Mouse (Mus musculus) lung, postnatal 0 days (tissue): Measurements from ENCODE around the gene Ptprb. TPM values are rescaled to one million over a fixed set of nuclear protein-coding genes. Genes with fewer than 3 reads are reported as not detected.

Experiments used
- ATAC-seq: fragments of 200-750 bp; cut with Nextera tagmentation; 2 replicates; pipeline ENCODE4 v1.8.0; 2017; ENCODE audit warnings: moderate library complexity
- DNase-seq: peaks from one replicate; pipeline ENCODE4 v3.0.0-alpha.2; 2016; ENCODE audit warnings: low spot score
- H3K27ac ChIP-seq: fragments of 300-500 bp; sonication (generic); 2 replicates; pipeline ENCODE4 v1.5.1; 2014; ENCODE audit warnings: antibody characterized with exemption, mild to moderate bottlenecking, low read length, mixed read lengths
- H3K27me3 ChIP-seq: fragments of 300-500 bp; sonication (generic); replicated peaks from 2 replicates; pipeline ENCODE4 v1.6.1; 2014; ENCODE audit warnings: low read length, mixed read lengths; ENCODE audit not compliant: insufficient read depth
- H3K36me3 ChIP-seq: fragments of 300-500 bp; sonication (generic); 2 replicates; pipeline ENCODE4 v1.6.1; 2014; ENCODE audit warnings: low read length, mixed read lengths; ENCODE audit not compliant: insufficient read depth
- H3K4me1 ChIP-seq: fragments of 300-500 bp; sonication (generic); 2 replicates; pipeline ENCODE4 v1.6.1; 2014; ENCODE audit warnings: antibody characterized with exemption, low read depth, low read length, mixed read lengths; ENCODE audit not compliant: insufficient read depth
- H3K4me2 ChIP-seq: fragments of 300-500 bp; sonication (generic); replicated peaks from 2 replicates; pipeline ENCODE4 v1.6.1; 2014; ENCODE audit warnings: low read depth, mild to moderate bottlenecking, low read length, moderate library complexity, mixed read lengths
- H3K4me3 ChIP-seq: fragments of 300-500 bp; sonication (generic); 2 replicates; pipeline ENCODE4 v1.5.1; 2014; ENCODE audit warnings: low read depth, low read length
- H3K9ac ChIP-seq: fragments of 300-500 bp; sonication (generic); replicated peaks from 2 replicates; pipeline ENCODE4 v1.6.1; 2014; ENCODE audit warnings: low read depth, mild to moderate bottlenecking
- H3K9me3 ChIP-seq: fragments of 300-500 bp; sonication (generic); 2 replicates; pipeline ENCODE4 v1.6.1; 2016; ENCODE audit warnings: low read length, mixed read lengths
- CTCF ChIP-seq: IDR thresholded peaks from 2 replicates; pipeline ENCODE4 v1.5.1; 2016; ENCODE audit warnings: antibody characterized with exemption, mild to moderate bottlenecking
- EP300 ChIP-seq: IDR thresholded peaks from 2 replicates; pipeline ENCODE4 v1.6.1; 2016; ENCODE audit warnings: antibody characterized with exemption, mild to moderate bottlenecking, control low read depth
- WGBS: fragments of 180-500 bp; shearing (Covaris S2); extraction: QIAGEN DNeasy Blood & Tissue Kit; methylation state at CpG from one replicate; pipeline ENCODE4 v1.1.7; 2014; 5-methylcytosine and 5-hydroxymethylcytosine counted together
- polyA plus RNA-seq: library from polyadenylated mRNA; unstranded; fragments of >200 nt; fragmentation: Nextera tagmentation; extraction: Ambion mirVana; gene quantifications from 2 replicates; pipeline ENCODE4 v1.2.1, GENCODE M21; 2015

Gene Ptprb
- polyA plus RNA-seq, 1 experiment from 2014 or later: 25.0 TPM

DNA sequence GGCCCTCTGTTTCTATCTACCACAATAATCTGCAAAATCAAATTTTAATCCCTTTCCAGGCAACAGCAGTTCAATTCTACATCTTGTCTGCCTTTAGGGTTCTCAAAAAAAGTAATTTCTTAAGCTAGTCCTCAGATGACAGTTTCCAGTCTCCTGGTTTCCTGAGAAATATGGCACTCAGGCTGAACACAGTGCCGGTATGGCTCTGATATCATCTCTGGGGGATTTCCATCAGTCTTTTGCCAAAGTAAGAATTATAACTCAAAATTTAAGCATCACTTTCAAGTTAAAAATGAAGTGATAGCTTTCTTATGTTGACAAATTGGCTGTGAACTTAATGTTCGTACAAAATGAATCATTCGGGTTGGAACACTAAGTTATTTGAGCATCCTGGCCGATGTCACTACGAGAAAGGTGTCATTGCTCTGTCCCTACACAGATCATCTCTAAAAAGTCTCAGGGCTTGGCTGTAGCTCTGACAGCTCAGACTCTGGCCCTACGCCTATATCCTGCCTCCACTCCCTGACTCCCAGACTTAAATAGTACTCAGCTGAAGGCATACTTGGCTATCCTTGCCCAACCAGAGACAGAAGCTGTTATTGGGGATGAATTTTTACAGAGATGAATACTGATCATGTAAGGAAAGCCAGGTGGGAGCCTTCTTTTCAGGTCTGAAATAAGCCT, 127.6 kb downstream of the Ptprb start:
- 63% methylated on average over 6 of the region's 6 CpGs for WGBS
- no peak overlapping the region for H3K9ac ChIP-seq
- H3K27ac ChIP-seq: no peak overlapping the region
- H3K4me1 ChIP-seq: no peaks in the 10 kb centered on the region
- no peaks in the 10 kb centered on the region for H3K27me3 ChIP-seq
- no peaks in the 10 kb centered on the region for H3K36me3 ChIP-seq
- H3K9me3 ChIP-seq: no peaks in the 10 kb centered on the region
- H3K4me3 ChIP-seq: no peak overlapping the region
- ATAC-seq (0 out of 2 replicates have a peak, but pooled peaks have one; percentile 26), DNase-seq (no peak)
- no peak for TF ChIP-seq EP300
- no peak for TF ChIP-seq CTCF
- no peak overlapping the region for H3K4me2 ChIP-seq

DNA sequence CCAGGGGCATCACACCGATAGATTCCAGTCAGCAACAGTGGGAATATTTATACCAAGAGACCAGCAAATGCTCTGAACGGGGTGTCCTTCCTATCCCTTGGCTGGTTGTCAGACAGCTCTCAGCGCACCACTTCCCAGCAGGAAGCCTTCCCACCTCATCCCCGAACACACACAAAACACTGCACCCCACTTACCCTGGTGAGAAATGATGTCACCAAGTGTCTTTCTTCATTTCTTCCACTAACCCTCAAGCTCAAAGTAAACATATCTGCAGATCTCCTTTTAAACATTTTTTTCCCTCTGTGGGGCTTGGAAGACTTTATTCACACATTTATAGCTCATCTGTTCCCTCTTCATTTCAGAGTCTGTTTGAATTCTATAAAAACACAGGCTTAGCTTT, 128.4 kb downstream of the Ptprb start:
- DNase-seq: no peak

DNA sequence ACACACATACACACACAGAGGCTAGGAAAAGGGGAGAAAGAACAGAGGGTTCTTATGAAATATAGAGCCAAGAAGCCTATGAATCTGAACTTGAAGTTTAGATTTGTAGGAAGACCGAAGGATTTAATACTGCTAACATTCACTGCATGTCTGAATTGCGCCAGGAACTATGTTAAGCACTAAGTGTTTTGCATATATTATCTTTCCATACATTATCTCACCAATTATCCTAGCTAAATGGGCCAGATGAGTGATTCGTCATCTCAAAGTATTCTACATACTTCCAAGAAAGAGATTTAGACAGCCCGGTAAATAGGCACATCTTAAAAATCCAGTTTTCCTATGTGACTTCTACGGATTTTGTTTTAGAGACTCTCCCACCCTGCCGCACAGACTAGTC, 129.7 kb downstream of the Ptprb start:
- Histone ChIP-seq H3K9ac (no peak overlapping the region), H3K27ac (no peak overlapping the region), H3K36me3 (no peaks in the 10 kb centered on the region), H3K9me3 (no peaks in the 10 kb centered on the region), H3K4me1 (no peaks in the 10 kb centered on the region), H3K4me2 (no peak overlapping the region), H3K4me3 (no peak overlapping the region), H3K27me3 (no peaks in the 10 kb centered on the region)
- no peak for TF ChIP-seq CTCF
- no peak for TF ChIP-seq EP300
- WGBS: 94% methylated on average over 6 of the region's 6 CpGs
- ATAC-seq (no peak), DNase-seq (no peak)

More for the DNA sequence above, 128.4 kb downstream of the Ptprb start:
- WGBS: 33% methylated on average over 4 of the region's 4 CpGs
- TF ChIP-seq CTCF: no peak
- TF ChIP-seq EP300: no peak
- H3K9ac ChIP-seq: no peak overlapping the region
- H3K9me3 ChIP-seq: no peaks in the 10 kb centered on the region
- no peaks in the 10 kb centered on the region for H3K27me3 ChIP-seq
- ATAC-seq: no peak
- H3K4me2 ChIP-seq: no peak overlapping the region
- no peaks in the 10 kb centered on the region for H3K4me1 ChIP-seq
- H3K36me3 ChIP-seq: no peaks in the 10 kb centered on the region
- no peak overlapping the region for H3K4me3 ChIP-seq
- no peak overlapping the region for H3K27ac ChIP-seq

DNA sequence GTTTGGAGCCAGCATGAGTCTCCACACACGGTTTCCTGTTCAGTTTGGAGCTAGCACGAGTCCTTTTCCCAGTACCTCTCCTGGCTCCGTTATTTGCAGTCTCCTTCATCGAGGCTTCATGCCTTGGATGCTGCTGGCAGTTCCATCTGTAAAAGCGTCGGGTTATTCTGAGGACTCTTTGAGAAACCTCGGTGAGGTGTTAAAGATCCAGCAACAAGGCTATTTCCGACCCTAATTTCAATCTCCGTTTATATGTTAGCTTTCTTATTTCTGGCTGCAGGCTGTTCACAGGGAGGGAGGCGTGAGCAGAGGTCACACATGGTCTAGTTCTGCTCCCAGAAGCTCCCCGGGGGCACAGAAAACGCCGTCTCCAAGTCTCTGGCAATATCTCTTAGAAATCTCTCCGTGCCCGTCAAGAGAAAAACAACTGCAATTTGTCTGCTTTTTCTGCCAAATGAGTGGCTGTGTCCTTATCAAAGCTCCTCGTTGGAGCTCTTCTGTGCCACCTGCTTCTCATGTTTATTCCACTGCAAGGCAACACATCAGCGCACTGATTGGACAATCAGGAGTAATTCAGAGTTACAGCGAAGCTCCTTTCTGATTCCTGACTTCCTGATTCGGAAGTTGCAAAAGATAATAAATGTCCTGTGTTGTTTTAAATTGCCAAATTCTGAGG, 132.5 kb downstream of the Ptprb start:
- H3K27ac ChIP-seq: no peak overlapping the region
- H3K36me3 ChIP-seq: no peaks in the 10 kb centered on the region
- DNase-seq: no peak
- WGBS: 53% methylated on average over 19 of the region's 19 CpGs
- no peak overlapping the region for H3K4me3 ChIP-seq
- no peak overlapping the region for H3K9ac ChIP-seq
- no peaks in the 10 kb centered on the region for H3K4me1 ChIP-seq
- ATAC-seq: no peak
- H3K9me3 ChIP-seq: no peaks in the 10 kb centered on the region
- TF ChIP-seq CTCF (no peak), EP300 (no peak)
- H3K27me3 ChIP-seq: no peaks in the 10 kb centered on the region
- no peak overlapping the region for H3K4me2 ChIP-seq

DNA sequence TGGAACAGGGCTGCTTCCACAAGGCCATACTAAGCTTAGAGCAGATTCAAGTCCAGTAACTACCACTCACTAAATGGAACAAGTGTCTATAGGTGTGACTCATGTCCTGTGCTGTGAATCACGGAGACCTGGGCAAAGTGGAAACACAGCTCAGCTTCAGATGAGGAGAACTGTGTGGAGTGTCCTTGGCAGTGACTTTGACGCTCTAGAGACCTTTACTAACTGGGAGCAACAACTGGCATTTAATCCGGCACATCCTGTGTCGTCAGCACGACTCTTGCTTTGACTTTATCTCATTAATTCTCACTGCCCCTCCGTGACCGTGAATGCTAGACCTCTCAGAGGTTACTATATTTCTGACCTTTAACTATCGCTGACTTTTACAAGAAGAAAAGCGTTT, 135.5 kb downstream of the Ptprb start:
- 31% methylated on average over 9 of the region's 9 CpGs for WGBS
- Histone ChIP-seq H3K4me1 (no peaks in the 10 kb centered on the region), H3K9me3 (no peaks in the 10 kb centered on the region), H3K4me2 (no peak overlapping the region), H3K4me3 (no peak overlapping the region), H3K27me3 (no peaks in the 10 kb centered on the region), H3K27ac (no peak overlapping the region), H3K36me3 (no peaks in the 10 kb centered on the region), H3K9ac (no peak overlapping the region)
- TF ChIP-seq EP300: no peak
- TF ChIP-seq CTCF: no peak
- DNase-seq: no peak
- ATAC-seq: no peak

DNA sequence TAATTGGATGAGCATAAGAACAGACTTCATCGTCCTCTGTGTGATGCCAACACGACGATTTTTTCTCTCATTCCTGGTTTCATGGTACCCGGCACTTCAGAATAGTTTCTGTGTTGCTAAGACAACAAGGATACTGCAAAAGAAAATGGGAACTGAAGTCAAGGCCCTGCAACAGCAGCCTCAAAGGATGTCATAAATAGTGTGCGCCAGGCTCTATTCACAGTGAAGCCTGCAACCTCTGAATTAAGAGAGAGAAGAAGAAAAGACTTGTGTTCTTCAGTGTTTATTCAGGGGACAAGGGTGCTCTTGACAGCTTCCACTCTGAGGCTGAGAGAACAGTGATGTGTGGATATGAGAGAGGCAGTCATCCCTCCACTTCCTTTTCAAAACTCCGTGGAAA, 140.8 kb downstream of the Ptprb start:
- H3K27me3 ChIP-seq: no peaks in the 10 kb centered on the region
- H3K9me3 ChIP-seq: no peaks in the 10 kb centered on the region
- TF ChIP-seq EP300 (no peak), CTCF (no peak)
- no peak overlapping the region for H3K4me2 ChIP-seq
- no peak overlapping the region for H3K9ac ChIP-seq
- DNase-seq (no peak), ATAC-seq (no peak)
- no peaks in the 10 kb centered on the region for H3K36me3 ChIP-seq
- no peak overlapping the region for H3K27ac ChIP-seq
- 53% methylated on average over 6 of the region's 6 CpGs for WGBS
- no peak overlapping the region for H3K4me3 ChIP-seq
- no peaks in the 10 kb centered on the region for H3K4me1 ChIP-seq
